Mouse (Mus musculus): ENCODE measurements around the gene Csf3r.
"Not testable (repeated sequence)": the region's sequence is repeated elsewhere in the genome, so short reads cannot be mapped to it uniquely, and the experiment has no call there.

Csf3r gene

DNA sequence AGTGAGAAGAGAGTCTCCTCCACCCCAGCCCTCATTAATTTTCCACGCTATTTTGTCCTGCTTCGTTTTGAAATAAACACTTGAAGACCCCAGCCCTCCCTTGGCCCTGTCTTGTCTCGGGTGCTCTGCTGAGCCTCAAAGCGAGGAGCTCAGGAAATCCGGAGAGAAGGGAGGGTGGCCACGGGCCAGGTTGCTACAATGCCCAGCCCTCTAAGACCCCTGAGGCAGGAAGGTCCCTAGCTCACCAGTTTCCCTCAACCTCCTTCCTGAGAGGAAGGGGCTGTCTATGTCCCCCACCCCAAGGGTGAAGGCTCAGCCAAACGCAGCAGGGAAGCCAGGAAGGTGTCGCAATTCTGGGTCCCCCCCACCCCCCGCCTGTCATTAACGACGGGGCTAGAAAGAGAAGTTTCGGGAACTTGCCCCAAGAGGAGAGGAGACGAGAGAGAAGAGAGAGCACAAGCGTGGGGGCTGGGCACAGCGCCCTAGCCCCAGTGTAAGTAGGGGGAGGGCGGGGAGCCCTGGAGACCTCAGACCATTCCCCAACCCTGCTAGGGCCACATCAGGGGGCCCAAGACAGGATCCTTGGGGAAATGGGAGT, at the start of gene Csf3r:
Csf3r (plus strand) TSS at position 248 of the 598 bp plus-strand sequence.
- DNase-seq (ENCODE audit: low spot score): no peak

DNA sequence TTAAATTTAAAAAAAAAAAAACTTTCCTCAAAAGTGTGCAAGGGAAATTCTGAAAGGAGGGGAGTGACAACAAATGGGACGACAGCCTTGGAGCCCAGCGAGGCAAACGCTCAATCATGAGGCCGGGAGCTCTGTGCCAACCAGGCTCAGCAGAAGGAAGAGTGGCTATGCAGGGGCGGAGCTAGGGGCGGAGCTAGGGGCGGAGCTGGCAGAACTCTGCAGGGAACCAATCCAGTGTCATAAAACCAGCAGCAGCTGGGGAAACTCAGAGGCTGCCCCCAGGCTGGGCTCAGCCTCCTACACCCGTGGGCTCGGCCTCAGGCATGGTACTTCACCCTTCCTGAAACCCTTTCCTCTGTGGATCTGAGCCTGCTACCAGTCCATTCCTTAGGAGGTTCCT, 46.6 kb upstream of the Csf3r start:
- no peak for DNase-seq (ENCODE audit: low spot score)

DNA sequence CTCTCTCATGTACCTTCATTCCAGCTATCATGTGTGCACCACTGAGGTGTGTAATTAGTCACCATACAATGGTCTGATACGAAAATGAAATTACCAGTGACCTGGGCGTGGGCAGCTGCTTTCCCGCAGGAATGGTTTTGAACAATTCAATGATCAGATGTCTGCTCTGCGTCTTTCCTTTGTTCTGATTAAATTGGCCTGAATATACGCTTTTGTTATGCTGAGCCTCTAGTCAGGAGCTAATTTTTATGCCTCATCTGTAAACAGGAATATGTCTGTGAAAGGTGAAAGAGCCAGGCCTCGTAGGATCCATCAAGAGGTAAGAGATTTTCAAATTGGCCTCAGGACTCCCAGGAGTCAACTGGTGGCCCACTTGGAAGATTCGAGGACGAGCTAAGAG, 41.1 kb upstream of the Csf3r start:
- no peak for DNase-seq (ENCODE audit: low spot score)

DNA sequence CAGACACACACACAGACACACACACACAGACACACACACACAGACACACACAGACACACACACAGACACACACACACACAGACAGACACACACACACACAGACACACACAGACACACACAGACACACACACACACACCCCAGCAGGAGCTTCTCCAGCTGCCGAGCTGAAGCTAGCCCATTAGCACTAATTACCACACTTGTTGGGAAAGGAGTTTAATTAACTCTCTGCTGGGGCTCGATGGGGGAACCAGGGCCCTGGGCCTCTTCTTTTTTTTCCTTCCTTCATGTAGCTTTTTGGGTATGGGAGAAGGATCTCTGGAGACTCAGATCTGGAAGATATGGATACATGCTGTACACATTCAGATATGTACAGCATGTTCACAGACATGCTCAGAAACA, 38.6 kb upstream of the Csf3r start:
- not testable (repeated sequence) for DNase-seq (ENCODE audit: low spot score)

DNA sequence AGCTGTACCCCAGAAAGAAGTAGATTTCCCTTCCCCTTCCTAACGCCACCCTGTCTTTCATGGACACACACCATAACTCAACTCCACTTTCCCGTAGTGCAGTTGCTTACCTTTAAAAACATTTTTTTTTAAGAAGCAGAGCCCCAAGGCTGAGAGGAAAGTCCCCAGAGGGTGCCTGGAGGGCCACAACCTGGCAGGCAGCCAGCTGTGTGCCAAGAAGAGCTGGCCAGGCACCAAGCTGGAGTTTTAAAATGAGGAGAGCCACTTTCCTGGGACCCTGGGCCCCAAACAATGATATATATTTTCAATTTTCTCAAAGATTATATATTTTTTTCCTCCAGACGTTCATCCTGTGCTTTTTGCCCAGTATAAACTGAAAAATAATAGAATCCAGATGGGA, 37.3 kb upstream of the Csf3r start:
- DNase-seq (ENCODE audit: low spot score): no peak

DNA sequence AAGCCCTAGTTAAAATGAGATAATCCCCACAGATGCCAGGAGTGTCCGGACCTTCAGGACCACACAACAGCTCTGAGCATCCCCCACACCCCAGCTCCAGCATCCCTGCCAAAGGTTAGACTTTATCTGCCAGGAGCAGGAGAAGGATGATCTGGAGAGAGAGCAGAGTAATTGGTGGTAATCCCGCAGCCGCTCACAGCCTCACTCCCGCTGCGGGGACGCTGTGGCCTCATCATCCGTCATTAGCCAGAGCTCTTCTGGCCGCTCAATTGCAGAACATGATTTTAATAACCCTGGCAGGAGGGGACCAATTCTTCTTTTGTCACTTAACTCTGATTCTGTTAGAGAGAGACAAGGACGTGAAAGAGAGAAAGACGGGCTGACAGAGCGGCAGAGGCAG, 35.3 kb upstream of the Csf3r start:
- DNase-seq (ENCODE audit: low spot score): no peak

DNA sequence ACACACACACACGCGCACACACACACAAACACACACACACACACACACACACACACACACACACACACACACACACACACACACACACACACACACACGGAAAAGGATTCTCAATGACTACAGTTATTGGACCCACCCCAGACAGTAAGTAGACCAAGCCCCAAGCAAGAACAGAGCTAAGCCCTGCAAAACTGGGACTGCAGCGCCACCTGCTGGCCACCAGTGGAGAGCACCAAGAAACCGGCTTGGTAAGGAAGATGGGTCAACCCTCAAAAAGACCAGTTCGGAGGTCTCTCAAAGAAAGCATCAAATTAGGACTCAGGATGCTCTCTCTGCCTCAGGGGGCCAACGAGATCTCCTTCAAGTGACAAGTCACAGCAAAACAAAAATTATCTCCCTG, 34.2 kb upstream of the Csf3r start:
- no peak for DNase-seq (ENCODE audit: low spot score)

DNA sequence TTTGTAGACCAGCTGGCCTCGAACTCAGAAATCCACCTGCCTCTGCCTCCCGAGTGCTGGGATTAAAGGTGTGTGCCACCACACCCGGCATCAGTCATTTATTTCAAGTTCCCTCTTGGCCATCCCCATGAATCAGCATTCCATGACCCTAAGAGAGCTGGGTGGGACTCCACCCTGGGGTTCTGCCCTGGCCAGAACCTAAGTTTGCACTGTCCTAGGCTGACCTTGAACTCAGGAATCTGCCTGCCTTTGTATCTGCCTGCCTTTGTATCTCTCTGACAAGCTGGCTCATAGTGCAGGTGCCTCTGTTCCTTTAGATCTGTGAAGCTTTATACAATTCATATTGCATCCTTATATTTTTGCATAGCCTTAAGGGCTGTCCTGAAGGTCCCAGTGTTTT, 32.1 kb upstream of the Csf3r start:
- no peak for DNase-seq (ENCODE audit: low spot score)

DNA sequence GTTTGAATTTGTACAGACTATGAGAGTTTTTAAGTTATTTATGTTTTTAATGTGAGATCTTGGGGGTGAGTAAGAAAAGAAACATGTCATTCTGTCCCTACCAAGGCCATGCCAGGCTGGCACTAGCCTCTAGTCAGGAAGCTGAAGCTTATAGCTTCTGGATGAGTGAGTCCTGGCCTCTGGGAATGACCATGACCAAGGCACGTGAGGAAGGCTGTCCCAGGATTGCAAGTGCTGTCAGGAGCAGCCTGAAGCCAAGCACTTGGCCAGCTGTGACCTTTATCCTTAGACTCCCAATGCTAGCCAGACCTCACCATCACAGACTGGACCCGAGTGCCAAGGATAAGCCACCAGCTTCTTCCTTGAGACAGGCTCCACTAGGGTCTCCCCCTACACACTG, 31.4 kb upstream of the Csf3r start:
- no peak for DNase-seq (ENCODE audit: low spot score)

DNA sequence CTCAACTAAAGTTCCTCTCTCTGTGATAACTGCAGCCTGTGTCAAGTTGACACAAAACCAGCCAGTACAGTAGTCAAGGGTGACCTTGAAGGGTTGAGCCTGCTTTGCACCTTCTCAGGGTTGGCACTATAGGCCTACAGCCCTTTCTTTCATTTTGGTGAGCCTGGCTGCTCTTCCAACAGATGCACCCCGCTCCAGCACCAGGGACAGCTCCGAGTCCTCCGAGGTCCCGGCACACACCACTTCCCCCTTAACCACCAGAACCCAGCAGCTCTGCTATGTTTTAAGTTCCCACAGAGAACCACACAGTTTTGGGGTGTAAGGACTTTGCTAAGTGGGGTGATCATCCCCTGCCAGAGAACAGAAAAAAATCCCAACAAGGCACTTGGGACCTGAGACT, 27.8 kb upstream of the Csf3r start:
- no peak for DNase-seq (ENCODE audit: low spot score)

DNA sequence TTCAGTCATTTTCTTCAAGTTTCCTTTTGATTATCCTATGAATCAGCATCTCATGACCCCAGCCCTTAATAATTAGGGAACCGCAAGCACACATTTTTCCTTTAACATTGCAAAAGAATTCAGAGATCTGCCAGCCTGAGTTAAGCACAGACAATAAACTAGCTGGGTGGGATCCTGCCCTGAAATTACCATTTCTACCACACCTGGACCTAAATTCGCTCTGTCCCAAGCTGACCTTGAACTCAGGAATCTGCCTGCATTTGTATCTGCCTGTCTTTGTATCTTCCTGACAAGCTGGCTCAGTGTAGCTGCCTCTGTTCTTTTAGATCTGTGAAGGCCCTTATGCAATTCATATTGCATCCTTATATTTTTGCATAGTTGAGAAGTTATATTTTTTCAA, 26.5 kb upstream of the Csf3r start:
- no peak for DNase-seq (ENCODE audit: low spot score)

DNA sequence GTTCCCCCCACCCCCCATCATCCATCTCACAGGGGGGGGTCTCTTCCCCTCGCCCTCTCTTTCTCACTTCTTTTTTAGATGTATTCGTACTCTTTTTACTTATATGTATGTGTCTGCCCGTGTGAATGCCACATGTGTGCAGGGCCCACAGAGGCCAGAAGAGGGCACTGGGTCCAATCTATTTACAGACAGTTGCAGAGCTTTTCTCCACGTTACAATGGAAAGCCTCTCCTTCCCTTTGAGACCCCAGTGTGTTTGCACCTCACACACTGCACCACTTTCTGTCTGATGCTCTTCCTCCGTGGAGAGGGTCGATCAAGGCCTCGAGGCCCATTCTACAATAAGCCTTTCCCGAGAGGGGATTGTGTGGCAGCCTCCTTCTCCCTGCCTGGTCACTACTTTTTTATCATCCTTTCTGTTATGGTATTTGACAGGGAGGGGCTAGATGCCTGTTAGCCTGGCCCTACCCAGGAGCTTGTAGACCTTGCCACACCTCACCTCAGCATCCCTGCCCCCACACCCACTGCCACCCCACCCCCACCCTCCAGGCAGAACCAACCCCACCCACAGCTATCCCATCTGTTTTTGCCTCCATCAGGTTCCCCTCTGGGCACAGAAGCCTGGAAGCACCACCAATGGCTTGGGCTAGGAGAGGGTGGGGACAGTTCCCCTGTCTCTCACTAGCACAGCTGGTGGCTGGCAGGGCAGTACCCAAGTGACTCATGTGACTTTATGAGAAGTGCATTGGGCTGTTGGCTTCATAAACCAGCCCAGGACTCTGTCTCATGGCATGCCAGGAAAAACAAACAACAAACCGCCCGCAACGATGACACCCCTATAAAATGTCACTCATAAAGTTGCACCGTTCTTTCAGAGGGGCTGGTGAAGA, 22.8 kb upstream of the Csf3r start:
- no peak for DNase-seq (ENCODE audit: low spot score)

DNA sequence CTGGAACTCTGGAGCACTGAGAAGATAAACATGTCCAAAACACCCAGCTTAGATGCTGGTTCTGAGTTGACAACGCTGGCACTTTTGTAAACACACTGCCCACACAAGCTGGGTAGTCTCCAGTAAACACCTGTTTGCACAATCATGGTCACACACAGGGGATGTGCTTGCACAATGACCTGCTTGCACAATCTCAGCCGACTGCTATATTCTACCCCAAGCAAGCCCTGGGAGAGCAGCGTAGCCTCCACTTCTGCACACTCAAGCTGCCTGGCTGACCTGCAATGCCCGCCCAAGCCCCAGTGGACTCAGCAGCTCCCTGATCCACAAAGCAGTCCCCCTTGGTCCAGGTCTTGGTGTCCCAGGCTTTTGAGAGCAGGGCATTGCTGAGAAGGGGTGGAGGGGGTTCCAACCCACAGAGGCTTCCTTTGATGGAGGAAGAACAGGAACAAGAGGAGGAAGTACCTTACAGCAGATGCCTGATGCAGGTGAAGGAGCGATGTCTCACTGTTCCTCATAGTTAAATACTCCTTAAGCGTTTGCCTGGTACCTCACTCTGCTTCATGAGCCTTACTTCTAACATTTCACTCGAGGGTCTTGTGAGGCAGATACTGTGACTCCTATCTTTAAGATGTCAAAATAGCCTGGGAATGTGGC, 6.5 kb upstream of the Csf3r start:
- no peak for DNase-seq (ENCODE audit: low spot score)

DNA sequence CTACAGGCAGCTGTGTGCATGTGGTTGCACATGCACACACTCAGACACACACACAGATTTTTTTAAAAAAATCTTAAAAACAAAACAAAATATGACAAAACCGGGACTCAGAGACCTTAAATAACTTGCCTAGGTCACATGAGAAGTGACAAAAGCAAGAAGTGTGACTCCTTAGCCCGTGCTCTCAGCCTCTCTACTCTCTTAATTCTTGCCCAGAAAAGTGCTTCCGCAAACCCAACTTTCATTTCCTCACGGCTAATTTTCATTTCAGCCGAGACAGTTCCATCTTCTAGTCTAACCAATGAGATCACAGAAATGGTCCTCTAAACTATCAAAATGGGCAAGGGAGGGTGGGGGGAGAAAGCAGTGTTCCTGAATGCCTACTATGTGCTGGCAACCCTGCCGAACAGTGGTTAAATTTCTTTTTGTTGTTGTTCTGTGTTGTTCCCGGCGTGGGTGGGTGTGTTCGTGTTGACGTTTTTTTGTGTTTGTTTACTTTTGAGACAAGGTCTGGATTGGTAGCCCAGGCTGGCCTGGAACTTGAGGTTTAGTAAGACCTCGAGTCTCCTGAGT, 5.3 kb upstream of the Csf3r start:
- DNase-seq (ENCODE audit: low spot score): no peak

DNA sequence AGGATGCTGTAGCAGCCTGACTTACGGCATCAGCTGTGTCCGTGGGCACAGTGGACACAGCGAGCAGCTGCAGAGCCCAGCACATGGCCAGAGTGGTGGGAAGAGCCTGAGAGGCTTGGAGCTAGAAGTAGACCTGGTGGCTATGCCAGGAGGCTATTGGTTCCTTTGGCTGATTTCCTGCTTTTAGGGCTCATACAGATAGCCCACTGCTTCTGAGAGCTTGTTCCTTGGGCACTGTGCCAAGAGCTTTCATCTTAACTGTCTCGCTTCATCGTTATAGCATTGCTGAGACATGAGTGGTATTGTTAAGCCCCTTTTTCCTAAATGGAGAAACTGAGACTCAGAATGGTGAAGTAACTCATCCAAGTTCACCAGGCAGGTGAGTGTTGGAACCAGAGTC, 1.5 kb downstream of the Csf3r start:
- DNase-seq (ENCODE audit: low spot score): no peak

DNA sequence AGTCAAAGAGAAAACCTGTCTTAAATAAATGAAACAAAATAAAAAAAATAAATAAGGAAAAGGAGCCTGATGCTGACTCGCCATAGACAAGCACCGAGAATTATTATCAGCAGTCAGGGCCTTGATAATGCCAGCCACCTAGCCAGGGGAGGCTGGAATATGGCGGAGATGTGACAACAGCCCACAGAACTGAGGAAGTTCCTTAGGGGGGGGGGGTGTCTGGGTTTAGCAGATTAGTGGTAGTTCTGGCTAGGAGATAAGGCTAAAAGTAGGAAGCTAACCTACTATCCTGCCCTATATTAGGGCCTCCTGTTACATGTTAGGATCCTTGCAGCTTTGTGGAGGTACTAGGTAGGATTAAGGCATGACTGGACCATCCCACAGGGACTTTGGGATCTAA, 3.6 kb downstream of the Csf3r start:
- DNase-seq (ENCODE audit: low spot score): no peak

DNA sequence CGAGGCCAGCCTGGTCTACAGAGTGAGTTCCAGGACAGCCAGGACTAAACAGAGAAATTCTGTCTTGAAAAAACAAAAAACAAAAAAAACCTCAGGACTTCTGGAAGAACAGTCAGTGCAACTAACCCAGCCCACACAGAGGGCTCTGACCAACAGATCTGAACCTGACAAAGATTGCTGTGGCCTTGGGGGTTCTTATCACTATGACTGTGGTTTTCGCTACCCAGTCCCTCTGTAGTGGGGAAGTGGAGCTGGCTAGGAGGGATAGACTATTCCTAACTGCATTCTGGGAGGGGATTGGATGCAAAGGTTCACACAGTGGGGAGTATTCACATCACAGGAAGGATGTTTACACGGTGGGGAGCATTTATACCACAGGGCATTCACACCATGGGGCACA, 4.7 kb downstream of the Csf3r start:
- DNase-seq (ENCODE audit: low spot score): no peak

DNA sequence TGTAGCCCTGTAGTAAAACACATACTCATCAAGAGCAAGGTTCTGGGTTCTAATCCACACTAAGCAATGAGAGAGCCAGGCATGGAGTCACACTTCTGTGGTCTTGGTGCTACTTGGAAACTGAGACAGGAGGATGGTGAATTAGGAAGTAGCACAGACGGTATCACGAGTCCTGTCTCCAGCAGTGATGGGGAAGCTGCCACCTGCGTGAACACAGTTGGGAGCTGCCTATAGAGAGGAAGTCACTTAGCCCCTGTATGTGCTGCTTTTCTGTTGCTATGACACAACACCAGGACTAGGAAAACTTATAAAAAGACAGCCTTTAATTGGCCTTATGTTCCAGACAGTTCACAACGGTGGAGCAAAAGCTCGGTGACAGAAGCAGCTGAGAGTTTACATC, 6.4 kb downstream of the Csf3r start:
- DNase-seq (ENCODE audit: low spot score): no peak

DNA sequence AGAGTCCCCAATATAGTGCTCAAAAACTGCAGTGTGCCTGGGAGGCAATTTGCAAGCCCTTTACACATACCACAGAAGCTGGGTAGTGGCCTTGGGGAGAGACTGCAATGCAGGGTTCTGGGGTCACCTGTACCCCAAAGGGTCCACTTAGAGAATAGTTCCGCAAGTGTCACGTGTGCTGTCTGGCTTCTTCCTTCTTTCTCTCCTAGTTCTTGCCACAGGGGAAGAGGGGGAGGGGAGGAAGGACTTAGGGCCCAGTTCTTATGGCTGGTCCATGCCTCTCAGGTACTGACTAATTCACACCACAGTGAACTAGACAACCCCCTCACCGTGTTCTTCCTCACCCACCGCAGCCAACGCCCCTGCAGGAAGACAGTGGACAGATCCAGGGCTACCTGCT, 11.1 kb downstream of the Csf3r start:
- no peak for DNase-seq (ENCODE audit: low spot score)

DNA sequence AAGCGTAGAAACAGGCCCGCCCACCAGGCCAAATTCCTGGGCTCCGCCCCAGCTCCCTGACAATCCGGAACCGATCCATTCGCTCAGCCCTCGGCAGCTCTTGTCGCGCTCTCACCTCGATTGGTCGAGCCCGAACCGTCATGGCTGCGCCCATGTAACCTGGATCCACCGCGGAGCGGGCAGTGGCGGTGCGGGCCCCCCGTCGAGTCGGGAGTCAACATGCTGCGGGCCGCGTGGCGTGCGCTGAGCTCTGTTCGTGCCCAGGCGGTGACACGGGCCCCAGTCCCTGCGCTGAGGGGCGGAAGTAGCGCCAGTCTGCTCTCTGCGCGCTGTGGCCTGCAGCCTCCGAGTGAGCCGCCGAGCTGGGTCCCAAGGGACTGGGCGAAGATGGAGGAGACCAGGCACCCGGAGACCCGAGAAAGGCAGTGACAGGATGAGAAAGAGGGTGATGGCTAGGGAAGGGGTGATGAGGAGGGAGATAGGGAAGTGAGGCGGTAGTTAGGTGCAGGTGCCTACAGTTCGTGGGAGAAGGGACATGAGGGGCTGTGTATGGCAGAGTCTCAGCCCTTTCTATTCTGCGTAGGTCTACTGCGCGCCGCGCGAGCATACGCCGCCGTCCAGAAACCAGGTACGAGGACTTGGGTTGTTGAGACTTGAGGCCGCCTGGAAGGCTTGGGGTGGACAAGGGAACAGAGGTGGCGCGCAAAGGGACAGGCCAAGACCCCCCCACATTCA, 22.7 kb downstream of the Csf3r start, which contains the start of gene Mrps15:
Mrps15 (plus strand) TSS at position 75 of the 735 bp plus-strand sequence.
- peak; percentile 51 for DNase-seq (ENCODE audit: low spot score)

DNA sequence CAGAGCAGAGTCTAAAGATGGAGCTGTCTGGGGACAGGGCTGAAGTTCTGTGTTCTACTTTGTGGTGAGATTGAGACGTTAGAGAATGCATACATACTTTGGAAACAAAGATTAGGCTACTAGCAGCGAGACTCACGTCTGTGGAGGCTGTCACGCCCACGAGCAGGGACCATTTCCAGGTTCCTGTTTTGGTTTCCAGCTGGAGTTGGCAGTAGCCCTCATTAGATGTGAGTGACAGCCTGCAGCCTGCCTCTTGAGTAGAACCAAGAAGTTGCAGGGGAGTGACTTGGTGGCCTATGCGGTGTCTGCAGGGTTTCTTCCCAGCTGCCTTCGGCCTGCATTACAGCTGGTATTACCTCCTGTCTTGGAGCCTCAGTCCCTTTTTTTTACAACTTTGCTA, 27.3 kb downstream of the Csf3r start:
- DNase-seq (ENCODE audit: low spot score): no peak

All from urinary bladder, postnatal 10 days (tissue).